Mouse (Mus musculus) intestine, embryonic 16.5 days (tissue): ENCODE measurements at regions not wholly inside any gene's neighbourhood (a gene's known extent, or its start where the extent isn't known, plus 50 kb on each side); places are given as distances from the start of the nearest gene placed in this dataset.

ENCODE experiments used
- ATAC-seq: fragments of 200-750 bp; cut with Nextera tagmentation; 2 replicates; pipeline ENCODE4 v1.8.0; 2017; ENCODE audit warnings: moderate TSS enrichment, moderate library complexity
- H3K27ac ChIP-seq: fragments of 300-500 bp; sonication (generic); 2 replicates; pipeline ENCODE4 v1.5.1; 2014; ENCODE audit warnings: mild to moderate bottlenecking, low read length
- H3K27me3 ChIP-seq: fragments of 300-500 bp; sonication (generic); replicated peaks from 2 replicates; pipeline ENCODE4 v1.6.1; 2014; ENCODE audit warnings: low read length, control low read depth, mixed read lengths; ENCODE audit not compliant: control insufficient read depth, insufficient read depth
- H3K36me3 ChIP-seq: fragments of 300-500 bp; sonication (generic); 2 replicates; pipeline ENCODE4 v1.6.1; 2014; ENCODE audit warnings: low read length, control low read depth; ENCODE audit not compliant: control insufficient read depth, insufficient read depth
- H3K4me1 ChIP-seq: fragments of 300-500 bp; sonication (generic); 2 replicates; pipeline ENCODE4 v1.6.1; 2014; ENCODE audit warnings: low read length, control low read depth, mixed read lengths; ENCODE audit not compliant: control insufficient read depth, insufficient read depth
- H3K4me2 ChIP-seq: fragments of 300-500 bp; sonication (generic); 2 replicates; pipeline ENCODE4 v1.6.1; 2014; ENCODE audit warnings: low read depth, low read length, control low read depth
- H3K4me3 ChIP-seq: fragments of 300-500 bp; sonication (generic); 2 replicates; pipeline ENCODE4 v1.5.1; 2014; ENCODE audit warnings: mild to moderate bottlenecking, low read length
- H3K9ac ChIP-seq: fragments of 300-500 bp; sonication (generic); 2 replicates; pipeline ENCODE4 v1.6.1; 2014; ENCODE audit warnings: low read depth, low read length
- H3K9me3 ChIP-seq: fragments of 300-500 bp; sonication (generic); 2 replicates; pipeline ENCODE4 v1.6.1; 2016; ENCODE audit warnings: low read length, control low read depth; ENCODE audit not compliant: control insufficient read depth
- WGBS: fragments of 180-500 bp; shearing (Covaris S2); extraction: QIAGEN DNeasy Blood & Tissue Kit; methylation state at CpG from one replicate; pipeline ENCODE4 v1.1.7; 2014; 5-methylcytosine and 5-hydroxymethylcytosine counted together

DNA sequence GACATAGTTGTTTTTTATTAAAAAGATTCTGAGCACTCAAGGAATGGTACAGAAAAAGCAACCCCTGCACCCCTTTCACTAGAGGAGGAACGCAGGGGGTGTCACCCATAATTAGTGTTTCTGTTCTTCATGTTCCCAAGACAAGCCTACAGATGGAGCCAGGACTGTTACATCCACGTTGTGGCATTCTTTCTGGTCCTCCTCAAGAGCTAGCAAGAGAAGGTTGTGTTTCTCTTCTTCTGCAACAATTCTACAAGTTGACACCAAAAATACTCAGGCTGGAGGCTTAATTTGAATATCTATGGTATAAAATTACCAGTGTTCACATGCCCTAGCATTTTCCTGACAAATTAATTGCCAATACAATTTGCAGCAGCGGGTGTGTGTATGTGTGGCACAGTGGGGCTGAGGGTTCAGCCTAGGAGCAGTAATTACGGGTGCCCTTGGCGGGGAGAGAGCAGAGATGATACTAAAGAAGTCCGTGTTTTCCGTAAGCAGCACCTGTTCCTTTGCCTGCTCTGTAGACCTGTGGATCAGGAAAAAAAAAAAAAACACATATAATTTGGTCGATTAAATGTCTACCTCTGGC, 98.4 kb upstream of the Cpne4 start:
- no peak overlapping the region for H3K4me3 ChIP-seq
- no peak for ATAC-seq
- 69% methylated on average over 8 of the region's 8 CpGs for WGBS
- no peaks in the 10 kb centered on the region for H3K9me3 ChIP-seq
- H3K9ac ChIP-seq, result no peak overlapping the region
- H3K4me2 ChIP-seq, result no peak overlapping the region
- no peaks in the 10 kb centered on the region for H3K27me3 ChIP-seq
- H3K4me1 ChIP-seq, result no peaks in the 10 kb centered on the region
- no peaks in the 10 kb centered on the region for H3K36me3 ChIP-seq
- no peak overlapping the region for H3K27ac ChIP-seq

DNA sequence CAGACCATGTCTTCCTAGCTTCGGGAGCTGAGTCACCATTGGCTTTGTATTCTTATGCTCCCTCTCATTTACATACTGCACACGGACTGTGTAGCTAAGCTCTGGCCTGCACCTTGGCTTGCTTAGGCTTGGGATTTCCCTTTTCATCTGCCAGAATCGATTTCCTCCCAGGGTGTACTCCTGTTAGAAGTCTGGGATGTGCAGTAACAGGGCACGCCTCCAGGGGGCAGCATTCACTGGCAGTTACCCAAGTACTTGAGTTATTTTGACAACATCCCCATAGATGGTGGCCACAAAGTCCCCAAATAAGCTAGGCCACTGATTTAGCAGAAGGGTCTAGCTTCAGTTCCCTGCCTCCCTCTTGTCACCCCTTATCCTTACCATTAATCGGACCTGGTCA, 102.2 kb upstream of the Cpne4 start:
- Histone ChIP-seq H3K4me1 (no peaks in the 10 kb centered on the region), H3K36me3 (no peaks in the 10 kb centered on the region), H3K9me3 (no peaks in the 10 kb centered on the region), H3K4me2 (no peak overlapping the region), H3K4me3 (no peak overlapping the region), H3K27ac (no peak overlapping the region), H3K9ac (no peak overlapping the region), H3K27me3 (no peaks in the 10 kb centered on the region)
- ATAC-seq, result no peak
- WGBS, result 52% methylated on average over 5 of the region's 5 CpGs

DNA sequence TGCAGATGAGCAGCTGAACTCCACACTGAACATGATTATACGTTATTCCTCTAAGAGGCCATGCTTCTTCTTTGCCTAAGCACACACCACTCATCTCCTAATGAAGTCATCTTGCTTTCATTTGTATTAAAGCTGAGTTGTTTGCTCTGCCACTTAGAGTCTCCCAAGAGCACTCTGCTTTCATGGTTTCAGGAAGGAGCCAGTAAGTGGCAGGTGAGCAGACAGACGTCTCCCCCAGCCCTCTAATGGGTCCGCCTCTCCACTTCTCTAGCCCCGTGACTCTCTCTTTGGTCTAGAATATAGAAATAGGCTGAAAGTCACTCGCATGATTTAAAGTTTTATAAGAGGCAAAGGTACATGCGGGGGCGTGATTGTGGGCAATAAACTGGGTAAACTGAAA, 103.8 kb upstream of the Cpne4 start:
- H3K4me1 ChIP-seq, result no peaks in the 10 kb centered on the region

DNA sequence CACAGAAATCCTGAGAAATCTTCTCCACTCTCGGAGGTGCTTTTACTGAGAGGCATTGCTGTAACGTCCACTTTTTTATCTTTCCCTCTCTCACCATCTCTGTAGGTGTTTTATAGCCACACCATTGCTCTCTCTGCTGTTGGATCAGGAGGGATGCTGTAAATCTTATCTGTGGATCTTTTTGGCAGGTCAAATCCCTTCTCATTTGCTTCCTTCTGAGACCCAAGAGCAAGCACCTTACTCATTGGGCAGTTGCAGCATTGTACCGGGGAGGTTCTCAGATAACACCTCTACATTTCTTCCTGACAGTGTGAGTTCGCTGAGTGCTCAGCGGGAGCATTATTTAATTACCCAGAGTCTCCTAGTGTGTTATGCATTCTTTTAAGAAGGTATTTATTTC, 75.5 kb upstream of the Acpp start:
- ATAC-seq, result no peak
- Histone ChIP-seq H3K4me1 (no peaks in the 10 kb centered on the region), H3K27ac (no peak overlapping the region), H3K36me3 (no peaks in the 10 kb centered on the region), H3K4me3 (no peak overlapping the region), H3K27me3 (no peaks in the 10 kb centered on the region), H3K4me2 (no peak overlapping the region), H3K9me3 (no peaks in the 10 kb centered on the region), H3K9ac (no peak overlapping the region)
- 17% methylated on average over 5 of the region's 5 CpGs for WGBS

More for the DNA sequence above, 103.8 kb upstream of the Cpne4 start:
- WGBS, result 70% methylated on average over 7 of the region's 7 CpGs
- Histone ChIP-seq H3K36me3 (no peaks in the 10 kb centered on the region), H3K27me3 (no peaks in the 10 kb centered on the region), H3K27ac (no peak overlapping the region), H3K4me2 (no peak overlapping the region), H3K9me3 (no peaks in the 10 kb centered on the region), H3K4me3 (no peak overlapping the region), H3K9ac (no peak overlapping the region)
- no peak for ATAC-seq

DNA sequence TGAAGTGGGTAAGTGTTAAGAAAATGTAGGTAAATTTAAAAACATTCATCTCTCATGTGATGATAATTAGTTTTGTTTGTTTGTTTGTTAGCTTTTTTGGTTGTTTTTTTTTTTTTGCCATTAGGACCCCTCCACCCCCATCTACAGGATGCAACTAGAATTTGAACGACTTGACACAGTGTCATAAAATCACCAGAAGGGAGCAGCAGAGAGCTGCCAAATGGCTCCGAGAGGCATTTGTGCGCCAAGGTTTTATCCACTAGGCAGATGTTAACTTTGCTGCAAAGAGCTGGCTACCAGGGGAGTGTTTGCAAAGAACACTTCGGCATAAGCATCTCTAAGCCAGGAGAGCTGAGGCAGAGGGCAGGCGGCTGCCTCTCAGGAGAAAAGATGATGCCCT, 72.7 kb upstream of the Acpp start:
- H3K27me3 ChIP-seq, result no peaks in the 10 kb centered on the region
- H3K4me1 ChIP-seq, result 0 out of 2 replicates have a peak, but pooled peaks cover 4% of the 10 kb centered on the region
- H3K9me3 ChIP-seq, result no peaks in the 10 kb centered on the region
- H3K4me3 ChIP-seq, result no peak overlapping the region
- H3K9ac ChIP-seq, result no peak overlapping the region
- 5% methylated on average over 5 of the region's 5 CpGs for WGBS
- no peak overlapping the region for H3K27ac ChIP-seq
- H3K36me3 ChIP-seq, result no peaks in the 10 kb centered on the region
- no peak overlapping the region for H3K4me2 ChIP-seq
- no peak for ATAC-seq

DNA sequence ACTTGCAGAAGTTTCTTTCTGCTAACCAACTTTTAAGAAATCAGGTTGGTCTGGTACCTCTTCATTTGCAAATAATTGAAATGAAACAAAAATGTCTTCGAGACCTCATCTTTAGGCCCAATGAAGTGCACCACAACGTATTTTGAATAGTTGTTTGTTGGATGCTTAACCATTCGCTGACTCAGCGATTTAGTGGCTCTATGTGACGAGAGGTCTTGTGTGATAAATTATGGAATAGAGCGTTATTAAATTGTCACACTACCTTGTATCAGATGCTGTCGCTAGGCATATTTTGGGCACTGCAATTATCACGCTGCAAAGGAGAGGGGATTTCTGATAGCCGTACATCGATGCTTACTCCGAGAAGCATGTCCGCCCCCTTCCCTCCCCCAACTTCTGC, 71.8 kb upstream of the Acpp start:
- Histone ChIP-seq H3K27ac (no peak overlapping the region), H3K27me3 (no peaks in the 10 kb centered on the region), H3K9me3 (no peaks in the 10 kb centered on the region), H3K4me2 (peak overlapping the region; percentile 54), H3K4me1 (0 out of 2 replicates have a peak, but pooled peaks cover 4% of the 10 kb centered on the region), H3K36me3 (no peaks in the 10 kb centered on the region), H3K4me3 (peak overlapping the region; percentile 41), H3K9ac (no peak overlapping the region)
- WGBS, result 24% methylated on average over 12 of the region's 12 CpGs
- ATAC-seq, result no peak

DNA sequence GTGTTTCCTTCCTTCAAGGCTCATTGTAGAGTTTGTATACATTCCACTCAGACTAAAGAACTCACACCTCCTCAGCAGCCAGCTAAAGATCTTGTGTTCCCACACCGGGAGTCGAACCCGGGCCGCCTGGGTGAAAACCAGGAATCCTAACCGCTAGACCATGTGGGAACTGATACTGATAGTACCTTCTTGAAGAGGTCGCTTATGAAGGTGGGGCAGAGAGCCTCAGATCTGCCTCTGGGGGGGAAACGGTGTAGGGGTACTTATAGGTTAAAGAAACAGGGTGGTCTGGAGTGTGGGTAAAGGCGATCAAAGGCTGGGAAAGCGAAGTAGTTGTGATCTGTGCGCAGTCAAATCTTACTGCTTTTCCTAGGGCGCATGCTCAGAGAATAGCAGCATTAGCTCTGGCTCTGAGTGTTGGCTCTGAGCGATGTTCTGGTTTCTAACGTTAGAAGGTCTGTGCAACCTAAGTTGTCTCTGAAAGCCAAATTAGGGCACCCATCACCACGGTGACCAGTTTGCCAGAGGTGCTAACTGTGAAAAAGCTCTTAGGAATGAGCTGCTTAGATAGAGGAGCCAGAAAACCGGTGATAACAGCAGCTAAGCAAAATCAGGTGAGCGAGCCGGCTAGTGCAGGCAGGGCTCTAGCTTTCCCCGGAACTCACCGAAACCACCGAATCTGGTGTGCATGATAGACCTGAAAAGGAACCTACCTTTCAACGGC, 71.2 kb upstream of the Acpp start:
- ATAC-seq, result peak; percentile 61
- Histone ChIP-seq H3K4me3 (peak overlapping the region; percentile 41), H3K36me3 (no peaks in the 10 kb centered on the region), H3K9me3 (no peaks in the 10 kb centered on the region), H3K9ac (no peak overlapping the region), H3K4me1 (0 out of 2 replicates have a peak, but pooled peaks cover 4% of the 10 kb centered on the region), H3K27me3 (no peaks in the 10 kb centered on the region), H3K27ac (no peak overlapping the region), H3K4me2 (peak overlapping the region; percentile 54)
- 17% methylated on average over 21 of the region's 21 CpGs for WGBS

DNA sequence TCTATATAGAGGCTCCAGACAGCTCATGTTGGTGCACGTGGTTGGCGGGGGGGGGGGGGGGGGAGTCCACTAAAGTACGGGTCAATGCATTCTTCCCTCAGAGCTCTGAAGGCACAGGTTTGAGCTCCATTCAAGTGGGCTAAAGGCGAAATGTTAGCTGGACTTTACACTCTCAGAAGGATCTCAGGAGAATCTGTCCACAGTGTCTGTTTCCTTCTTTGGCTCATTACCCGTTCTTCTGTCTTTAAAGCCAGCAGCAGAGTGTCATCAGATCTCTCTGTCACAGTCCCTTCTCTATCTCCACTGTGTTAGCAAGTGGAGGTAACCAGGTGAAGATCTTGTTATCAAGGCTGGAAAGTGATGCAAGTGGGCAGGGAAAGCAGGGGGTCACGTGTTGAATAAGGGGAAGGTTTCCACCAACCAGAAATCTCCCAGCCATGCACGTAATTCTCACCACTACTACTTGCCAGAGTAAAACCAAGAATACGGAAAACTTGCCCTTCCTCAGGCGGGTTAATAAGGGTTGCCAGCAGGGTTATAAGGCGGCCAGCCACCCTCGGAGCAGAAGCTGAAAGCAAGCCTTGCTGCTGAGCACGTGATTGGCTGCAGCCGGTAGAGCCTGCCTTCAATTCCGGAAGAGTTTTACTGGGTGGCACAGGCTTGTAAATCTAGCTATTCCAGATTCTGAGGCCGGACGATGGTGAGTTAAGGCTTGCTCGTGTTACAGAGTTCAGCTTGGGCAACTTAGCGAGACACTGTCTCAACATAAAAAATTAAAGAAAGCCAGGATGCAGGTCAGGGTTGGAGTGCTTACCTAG, 70.2 kb upstream of the Acpp start:
- H3K27me3 ChIP-seq, result no peaks in the 10 kb centered on the region
- peak; percentile 77 for ATAC-seq
- peak overlapping the region; percentile 41 for H3K4me3 ChIP-seq
- H3K27ac ChIP-seq, result peak overlapping the region; percentile 59
- WGBS, result 22% methylated on average over 18 of the region's 18 CpGs
- 0 out of 2 replicates have a peak, but pooled peaks cover 4% of the 10 kb centered on the region for H3K4me1 ChIP-seq
- no peaks in the 10 kb centered on the region for H3K9me3 ChIP-seq
- peak overlapping the region; percentile 54 for H3K4me2 ChIP-seq
- peak overlapping the region; percentile 61 for H3K9ac ChIP-seq
- no peaks in the 10 kb centered on the region for H3K36me3 ChIP-seq

DNA sequence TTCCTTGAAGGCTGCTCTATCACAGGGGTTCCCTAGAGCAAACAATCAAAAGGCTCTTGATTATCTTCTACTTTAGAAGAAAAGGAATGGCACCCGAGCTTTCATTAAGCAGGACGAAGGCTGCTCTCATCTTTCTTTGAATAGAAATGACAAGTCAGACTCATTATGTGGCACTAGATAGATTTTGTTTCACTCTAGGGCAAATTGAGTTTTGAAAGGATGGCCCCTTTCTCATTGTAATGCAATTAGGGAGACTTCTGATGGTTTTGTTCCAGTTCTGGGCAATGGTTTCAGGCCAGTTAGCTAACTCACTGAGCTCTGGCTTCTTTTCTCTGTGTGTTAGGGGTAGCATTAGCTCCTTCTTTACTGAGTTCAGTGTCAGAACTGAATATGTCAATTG, 69.5 kb upstream of the Acpp start:
- H3K9me3 ChIP-seq, result no peaks in the 10 kb centered on the region
- ATAC-seq, result no peak
- 70% methylated on average over 2 of the region's 2 CpGs for WGBS

More for the DNA sequence above, 69.5 kb upstream of the Acpp start:
- Histone ChIP-seq H3K27ac (no peak overlapping the region), H3K36me3 (no peaks in the 10 kb centered on the region), H3K27me3 (no peaks in the 10 kb centered on the region), H3K4me3 (no peak overlapping the region), H3K4me2 (no peak overlapping the region), H3K4me1 (0 out of 2 replicates have a peak, but pooled peaks cover 4% of the 10 kb centered on the region), H3K9ac (no peak overlapping the region)
